Mouse (Mus musculus): ENCODE measurements around the gene Sik2.

The Sik2 gene

DNA sequence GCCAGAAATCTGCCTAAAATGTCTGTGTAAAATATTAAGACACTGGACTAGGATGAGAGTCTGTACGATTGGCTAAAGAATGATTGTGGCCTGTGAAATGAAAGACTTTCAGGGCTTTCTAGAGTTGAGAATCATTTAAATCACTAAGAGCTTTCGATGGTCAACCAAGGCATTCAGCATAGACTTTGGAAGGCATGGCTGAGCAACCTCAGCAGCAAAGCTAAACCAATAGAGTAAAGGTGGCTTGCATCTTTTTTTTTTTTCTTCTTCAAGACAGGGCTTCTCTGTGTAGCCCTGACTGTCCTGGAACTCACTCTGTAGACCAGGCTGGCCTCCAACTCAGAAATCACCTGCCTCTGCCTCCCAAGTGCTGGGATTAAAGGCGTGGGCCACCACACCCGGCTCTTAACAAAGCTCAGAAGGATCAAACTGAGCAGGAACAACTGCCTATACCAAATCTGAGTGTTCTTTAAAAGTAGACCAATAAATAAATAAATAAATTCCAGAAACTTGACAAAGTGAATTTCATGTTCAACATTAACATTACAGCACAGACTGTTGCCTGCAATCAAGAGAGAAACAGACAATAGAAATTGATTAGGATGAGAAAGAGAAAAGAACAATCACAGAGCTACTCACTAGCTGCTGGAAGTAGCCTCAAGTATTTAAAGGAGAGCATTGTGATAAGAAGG is 27.2 kb downstream of the Sik2 start:
- DNase-seq = no peak

GRCm38 (mm10) chr9:50974631-50975030 is 34.2 kb downstream of the Sik2 start:
- DNase-seq = no peak

DNA sequence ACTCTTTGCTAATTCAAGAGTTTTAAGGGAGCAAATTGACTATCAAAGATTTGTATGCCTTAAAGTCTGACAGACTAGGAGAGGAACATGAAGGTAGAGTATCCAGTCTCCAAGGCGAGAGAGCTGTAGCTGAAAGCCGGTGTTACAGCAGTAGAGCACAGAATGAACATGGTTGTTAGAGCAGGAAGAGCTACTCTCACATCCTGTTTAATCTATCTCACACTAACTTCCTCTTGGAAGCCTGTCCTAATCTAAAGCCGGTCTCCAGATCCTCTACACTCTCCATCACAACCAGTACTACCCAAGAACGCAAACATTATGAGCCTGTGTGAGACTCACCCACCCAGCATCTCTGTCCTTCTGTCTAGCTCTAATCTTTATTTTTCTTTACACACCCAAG is 38.5 kb downstream of the Sik2 start:
- no peak for DNase-seq

- DNase-seq = no peak
Observed at GRCm38 (mm10) chr9:50969266-50969665, 39.6 kb downstream of the Sik2 start.

- DNase-seq = no peak
Observed at GRCm38 (mm10) chr9:50966277-50966676, 42.6 kb downstream of the Sik2 start.

DNA sequence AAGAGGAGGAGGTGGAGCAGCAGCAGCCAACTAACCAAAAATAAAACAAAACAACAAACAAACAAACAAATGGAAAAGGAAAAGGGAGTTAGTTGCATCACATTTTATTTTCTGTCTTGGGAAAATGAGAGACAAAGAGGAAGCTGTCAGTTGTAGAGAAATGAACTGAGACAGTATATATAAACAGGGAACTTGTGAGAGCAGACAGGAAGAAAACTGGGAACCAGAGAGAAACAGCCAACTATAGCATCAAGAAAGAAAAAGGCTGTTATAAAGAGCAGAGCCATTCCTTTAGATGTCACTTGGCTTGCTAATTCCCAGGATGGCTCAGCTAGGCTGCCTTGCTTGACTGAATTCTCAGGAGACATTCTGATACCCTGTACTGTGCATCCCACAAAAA is 43.5 kb downstream of the Sik2 start:
- DNase-seq = no peak

- DNase-seq = no peak
Observed at GRCm38 (mm10) chr9:50964911-50965310, 44.0 kb downstream of the Sik2 start.

DNA sequence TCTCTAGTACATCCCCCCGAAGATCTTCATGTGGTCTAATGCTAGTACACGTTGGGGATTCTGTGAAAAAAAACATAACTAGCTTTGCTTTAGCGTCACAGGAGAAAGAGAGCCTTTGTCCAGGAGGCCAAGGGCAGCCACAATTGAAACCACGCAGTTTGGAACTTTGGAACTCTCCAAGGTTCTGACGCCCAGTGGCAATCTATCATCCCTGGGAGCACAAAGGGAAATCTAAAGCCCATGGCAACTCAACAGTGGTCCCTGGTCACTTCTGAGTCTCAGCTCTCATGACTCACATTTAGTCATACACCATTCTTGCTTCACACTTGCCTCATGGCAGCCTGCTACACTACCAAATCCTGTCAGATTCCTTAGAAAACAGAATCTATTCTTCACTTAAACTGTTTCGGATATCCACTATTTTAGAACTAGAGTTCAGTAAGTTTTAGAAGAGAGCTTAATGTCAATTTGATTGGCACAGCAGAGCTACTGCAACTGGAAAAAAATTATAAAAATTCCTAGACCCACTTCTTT is 50.9 kb downstream of the Sik2 start:
- DNase-seq = no peak

GRCm38 (mm10) chr9:50955176-50955575 is 53.7 kb downstream of the Sik2 start:
- no peak for DNase-seq

DNA sequence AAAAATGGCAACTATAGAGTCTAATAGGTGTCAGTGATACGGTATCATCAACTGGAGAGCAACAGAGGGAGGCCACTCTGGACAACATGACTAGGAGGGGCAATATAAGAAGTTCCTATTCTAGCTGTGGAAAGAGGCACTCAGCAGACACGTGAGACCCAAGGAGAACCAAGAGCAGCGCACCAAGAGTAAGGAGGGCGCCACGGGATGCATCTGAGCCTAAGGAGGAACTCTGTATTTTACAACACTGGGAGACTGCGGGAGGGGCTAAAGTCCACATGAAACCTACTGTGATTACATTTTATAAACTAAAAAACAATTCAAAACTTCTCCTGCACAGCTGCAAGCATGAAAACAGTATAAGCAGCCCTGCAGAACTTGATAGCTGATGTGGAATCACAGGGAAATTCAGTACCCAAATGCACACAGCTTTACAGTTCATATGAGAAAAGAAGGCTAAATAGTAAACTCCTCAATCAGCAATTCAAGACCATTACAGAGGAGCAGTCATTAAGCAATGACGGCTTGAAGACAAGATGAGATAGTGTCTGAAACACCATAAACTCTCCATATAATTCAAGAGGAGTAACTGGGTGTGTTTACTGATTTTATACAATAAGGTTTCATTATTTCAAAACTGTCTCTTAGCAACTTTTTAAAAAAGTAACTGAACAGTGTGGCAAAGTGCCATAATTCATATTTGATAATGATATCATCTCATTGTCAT is 60.6 kb downstream of the Sik2 start:
- no peak for DNase-seq

DNA sequence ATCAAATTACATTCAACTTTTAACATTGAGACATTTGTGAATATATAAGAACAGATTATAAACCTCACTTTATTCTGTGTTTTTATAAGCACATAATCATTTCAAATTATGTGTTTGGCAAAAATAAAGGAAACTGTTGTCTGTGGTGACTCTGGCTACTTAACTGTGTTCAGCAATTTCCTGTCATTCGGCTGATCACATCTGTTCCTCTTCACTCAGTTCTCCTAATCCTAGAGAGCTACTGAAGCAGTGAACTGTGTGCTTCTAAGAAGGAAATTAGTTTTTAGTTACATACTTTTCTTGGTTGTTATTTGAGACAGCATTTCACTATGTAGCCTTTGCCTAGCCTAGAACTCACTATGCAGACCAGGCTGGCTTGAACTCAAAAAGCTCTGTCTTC is 62.5 kb downstream of the Sik2 start:
- DNase-seq = no peak

GRCm38 (mm10) chr9:50944826-50945225 is 64.0 kb downstream of the Sik2 start:
- DNase-seq = no peak

DNA sequence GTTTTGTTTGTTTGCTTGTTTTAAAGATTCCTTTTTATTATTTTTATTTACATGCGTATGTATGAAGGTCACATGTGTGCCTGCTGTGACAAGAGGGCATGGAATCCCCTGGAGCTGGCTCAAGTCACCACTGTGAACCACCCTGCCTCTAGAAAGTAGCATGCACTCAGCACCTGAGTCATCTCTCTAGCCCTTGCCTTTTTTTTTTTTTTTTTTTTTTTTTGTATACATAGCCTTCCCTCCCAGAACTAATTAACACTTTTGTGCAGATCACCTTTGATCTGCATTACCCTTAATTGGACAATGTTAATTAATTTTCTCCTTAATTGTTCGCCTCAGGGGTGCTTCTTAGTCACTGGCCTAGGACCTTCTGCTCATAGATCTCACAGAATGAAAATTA is 66.2 kb downstream of the Sik2 start:
- no peak for DNase-seq

GRCm38 (mm10) chr9:50941804-50942401 is 67.0 kb downstream of the Sik2 start:
- no peak for DNase-seq

DNA sequence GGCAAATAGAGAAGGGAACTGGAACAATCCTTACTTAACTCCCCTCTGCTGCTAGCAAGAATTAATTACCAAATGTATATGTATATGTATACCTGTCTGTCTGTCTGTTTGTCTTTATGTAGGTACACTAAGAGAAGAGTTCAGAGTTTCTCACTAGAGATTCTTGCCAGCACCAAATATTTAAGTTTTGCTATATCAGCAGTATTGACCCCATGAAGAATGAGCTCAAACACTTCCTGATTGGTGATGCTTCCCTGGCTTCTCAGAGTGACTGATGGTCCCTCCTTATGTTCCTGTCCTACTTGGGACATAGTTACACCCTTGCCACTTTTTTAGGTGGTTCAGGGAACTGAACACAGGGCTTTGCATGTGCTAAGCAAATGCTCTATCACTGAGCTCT is 78.9 kb downstream of the Sik2 start:
- no peak for DNase-seq

DNA sequence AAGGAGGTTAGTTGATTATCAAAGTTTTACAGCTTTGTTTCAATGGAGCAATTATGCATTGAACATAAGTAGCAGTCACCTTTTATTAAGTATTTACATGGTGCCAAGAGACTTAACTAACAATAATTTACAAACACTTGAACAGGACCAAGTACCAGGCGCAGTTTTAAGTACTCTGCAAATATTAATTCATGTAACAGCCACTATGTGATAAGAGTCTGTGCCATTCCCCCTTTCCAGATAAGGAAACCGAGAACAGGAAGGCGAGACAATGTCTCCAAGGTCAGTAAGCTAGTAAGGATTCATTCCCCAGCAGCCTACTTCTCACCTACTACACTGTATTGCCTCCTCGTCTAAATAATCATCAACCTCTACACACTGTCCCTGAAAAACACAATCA is 83.1 kb downstream of the Sik2 start:
- DNase-seq = no peak

DNA sequence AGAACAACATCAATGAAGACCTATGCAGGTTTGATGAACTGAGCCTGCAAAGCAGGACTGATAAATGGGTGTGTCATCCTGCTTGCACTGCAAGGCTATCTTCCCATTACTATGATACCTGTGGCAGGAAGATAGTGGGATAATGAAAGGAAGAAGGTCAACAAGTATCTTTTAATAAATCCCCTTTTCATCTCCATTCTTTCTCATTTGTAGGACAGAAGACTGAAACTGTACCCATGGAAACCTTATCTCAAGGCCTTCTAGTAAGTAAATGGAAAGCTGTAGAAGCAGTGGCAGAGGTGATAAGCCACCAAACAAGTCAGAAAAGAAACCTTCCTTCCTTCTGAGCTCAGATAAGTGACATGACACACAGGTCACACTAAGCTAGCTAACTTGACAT is 84.4 kb downstream of the Sik2 start:
- no peak for DNase-seq

GRCm38 (mm10) chr9:50922363-50923153 is 86.3 kb downstream of the Sik2 start:
- DNase-seq = no peak

- DNase-seq = no peak
Observed at GRCm38 (mm10) chr9:50920933-50921895, 87.7 kb downstream of the Sik2 start.

- no peak for DNase-seq
Observed at GRCm38 (mm10) chr9:50919554-50919953, 89.3 kb downstream of the Sik2 start.

GRCm38 (mm10) chr9:50918131-50918530 is 90.7 kb downstream of the Sik2 start:
- no peak for DNase-seq

Data from cerebellum, adult 11 months (tissue).